9 mouse cellular contexts compared by ENCODE assay signal in the genomic region with DNA sequence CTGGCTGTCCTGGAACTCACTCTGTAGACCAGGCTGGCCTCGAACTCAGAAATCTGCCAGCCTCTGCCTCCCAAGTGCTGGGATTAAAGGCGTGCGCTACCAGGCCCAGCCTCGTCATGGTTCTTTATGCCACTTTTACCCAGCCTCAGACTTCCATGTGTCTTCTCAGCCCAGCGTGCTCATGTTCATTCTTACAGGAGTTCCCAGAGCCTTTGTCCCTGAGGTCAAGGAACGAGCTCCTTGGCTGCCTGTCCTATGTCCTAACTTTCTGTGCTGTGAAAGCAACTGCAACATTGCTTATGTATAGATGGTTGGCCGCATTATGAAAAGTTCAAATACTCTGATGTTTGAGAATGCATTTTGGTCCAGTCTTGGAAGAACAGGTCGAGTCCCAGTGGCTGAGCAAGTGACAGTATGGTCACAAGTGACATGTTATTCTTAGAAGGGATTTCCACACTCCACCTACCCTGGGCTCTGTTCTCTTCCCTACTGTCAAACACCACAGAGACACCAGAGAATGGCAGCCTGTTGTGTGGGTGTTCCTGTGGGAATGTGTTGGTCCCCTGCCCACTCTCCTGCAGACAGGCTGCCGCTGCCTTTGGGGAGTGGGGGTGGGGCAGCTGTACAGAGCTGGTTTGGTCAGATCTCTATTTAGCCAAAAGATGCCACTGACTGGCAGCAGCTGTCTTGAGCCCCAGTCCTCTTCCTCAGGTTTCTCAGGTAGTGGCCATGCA.
DNase-seq lines count a peak whose midpoint lies in the region; ATAC-seq lines count a peak whose summit lies in the region.
"Had no signal": no experiment of that assay in that cellular context is flagged by ENCODE, and none has a peak within 500 bp of the region (broad histone marks: within the 10 kb centered on the region; RNA-seq: fewer than 3 reads in every experiment).

No protein-coding gene starts in this region.

- 0 out of 2 replicates have a peak overlapping the region, but pooled peaks have one; percentile 12 for H3K27ac ChIP-seq in hindbrain, embryonic 12.5 days
- no peak overlapping the region for H3K27ac ChIP-seq in hindbrain, embryonic 11.5 days (ENCODE audit: low read depth, low read length)
- H3K27ac ChIP-seq: neural tube, embryonic 12.5 days had no signal

- 74% methylated on average over 9 of the region's 9 CpGs for WGBS in hindbrain, embryonic 12.5 days
- whole genome bisulfite sequencing in hindbrain, embryonic 11.5 days: 76% methylated on average over 9 of the region's 9 CpGs

- no peaks in the 10 kb centered on the region for H3K27me3 ChIP-seq in hindbrain, embryonic 12.5 days
- H3K27me3 ChIP-seq in hindbrain, embryonic 11.5 days (ENCODE audit: control insufficient read depth, insufficient read depth, low read length): no peaks in the 10 kb centered on the region
- H3K27me3 ChIP-seq: neural tube, embryonic 12.5 days had no signal

- H3K9ac ChIP-seq in hindbrain, embryonic 12.5 days: no peak overlapping the region
- no peak overlapping the region for H3K9ac ChIP-seq in hindbrain, embryonic 11.5 days (ENCODE audit: low read depth, low read length)
- H3K9ac ChIP-seq: neural tube, embryonic 12.5 days had no signal

- 0 out of 2 replicates have a peak, but pooled peaks cover 5% of the 10 kb centered on the region for H3K36me3 ChIP-seq in hindbrain, embryonic 12.5 days
- H3K36me3 ChIP-seq in hindbrain, embryonic 11.5 days (ENCODE audit: control insufficient read depth, insufficient read depth, low read length): no peaks in the 10 kb centered on the region
- H3K36me3 ChIP-seq: neural tube, embryonic 12.5 days had no signal

- no peak overlapping the region for H3K4me2 ChIP-seq in hindbrain, embryonic 12.5 days (replicated peaks)
- no peak overlapping the region for H3K4me2 ChIP-seq in hindbrain, embryonic 11.5 days (replicated peaks; ENCODE audit: low read depth, low read length)
- H3K4me2 ChIP-seq: neural tube, embryonic 12.5 days had no signal

- ATAC-seq in hindbrain, embryonic 12.5 days (ENCODE audit: low FRiP score): no peak
- no peak for ATAC-seq in hindbrain, embryonic 11.5 days (ENCODE audit: low FRiP score)

- H3K4me1 ChIP-seq in hindbrain, embryonic 12.5 days: peaks cover 36% of the 10 kb centered on the region
- no peaks in the 10 kb centered on the region; the same call in 1 of the 2 replicates for H3K4me1 ChIP-seq in hindbrain, embryonic 11.5 days (replicated peaks; ENCODE audit: control insufficient read depth, insufficient read depth, low read length)

- H3K9me3 ChIP-seq in hindbrain, embryonic 12.5 days (replicated peaks): no peaks in the 10 kb centered on the region
- no peaks in the 10 kb centered on the region for H3K9me3 ChIP-seq in hindbrain, embryonic 11.5 days (ENCODE audit: control insufficient read depth, low read length)
- H3K9me3 ChIP-seq: neural tube, embryonic 12.5 days had no signal

- DNase-seq in hindbrain, embryonic 11.5 days (ENCODE audit: low spot score): no peak
- DNase-seq in adipocyte (ENCODE audit: low spot score): peak; percentile 37
- DNase-seq in frontal cortex, postnatal 25 days (ENCODE audit: low spot score in 2 of 2): peak; percentile 59 to 66
- DNase-seq in layer of hippocampus, postnatal 36 days: peak; percentile 80 to 84
- no peak for DNase-seq in urinary bladder, postnatal 25 days (ENCODE audit: low spot score)
- DNase-seq in thymus, postnatal 10 days (ENCODE audit: low spot score in 2 of 2): no peak
- DNase-seq in gastrocnemius, postnatal 4 days (ENCODE audit: low spot score in 2 of 2): no peak

- H3K4me3 ChIP-seq in hindbrain, embryonic 12.5 days: no peak overlapping the region
- H3K4me3 ChIP-seq in hindbrain, embryonic 11.5 days (ENCODE audit: low read depth, low read length): no peak overlapping the region
- H3K4me3 ChIP-seq: neural tube, embryonic 12.5 days had no signal

Comparison
In these comparisons a context has a peak if more than half of its experiments do, and no peak if none do; other contexts are left out.
1. DNase-seq: peak in adipocyte (single experiment), frontal cortex, postnatal 25 days (2 of 2) and layer of hippocampus, postnatal 36 days (2 of 2); none in hindbrain, embryonic 11.5 days (single experiment), urinary bladder, postnatal 25 days (single experiment), thymus, postnatal 10 days (0 of 2) and gastrocnemius, postnatal 4 days (0 of 2).